Mouse (Mus musculus) E14TG2a.4 (cell line): ENCODE results near the gene Azin2.
A peak's percentile ranks its signal among the peaks of the same experiment; 100 is the strongest.

Experiments used
- H3K27me3 ChIP-seq: 2 replicates; pipeline ENCODE4 v1.6.1; 2014; ENCODE audit warnings: low read length, control low read depth; ENCODE audit not compliant: insufficient read depth
- H3K36me3 ChIP-seq: 2 replicates; pipeline ENCODE4 v1.6.1; 2014; ENCODE audit warnings: low read length, control low read depth; ENCODE audit not compliant: insufficient read depth
- H3K4me1 ChIP-seq: replicated peaks from 2 replicates; pipeline ENCODE4 v1.6.1; 2014; ENCODE audit warnings: low read depth, low read length, control low read depth
- H3K4me3 ChIP-seq: replicated peaks from 2 replicates; pipeline ENCODE4 v1.5.1; 2014; ENCODE audit warnings: mild to moderate bottlenecking, low read length
- H3K9me3 ChIP-seq: 2 replicates; pipeline ENCODE4 v1.6.1; 2014; ENCODE audit warnings: low read length, control low read depth
- CTCF ChIP-seq: conservative IDR thresholded peaks from 2 replicates; pipeline ENCODE4 v1.5.1; 2014; ENCODE audit warnings: low read length
- NANOG ChIP-seq: IDR thresholded peaks from 2 replicates; pipeline ENCODE4 v1.6.1; 2014; ENCODE audit warnings: borderline replicate concordance, low read length, mixed read lengths
- POU5F1 ChIP-seq: IDR thresholded peaks from 2 replicates; pipeline ENCODE4 v1.6.1; 2014; ENCODE audit warnings: low read length, borderline replicate concordance

The Azin2 gene

DNA sequence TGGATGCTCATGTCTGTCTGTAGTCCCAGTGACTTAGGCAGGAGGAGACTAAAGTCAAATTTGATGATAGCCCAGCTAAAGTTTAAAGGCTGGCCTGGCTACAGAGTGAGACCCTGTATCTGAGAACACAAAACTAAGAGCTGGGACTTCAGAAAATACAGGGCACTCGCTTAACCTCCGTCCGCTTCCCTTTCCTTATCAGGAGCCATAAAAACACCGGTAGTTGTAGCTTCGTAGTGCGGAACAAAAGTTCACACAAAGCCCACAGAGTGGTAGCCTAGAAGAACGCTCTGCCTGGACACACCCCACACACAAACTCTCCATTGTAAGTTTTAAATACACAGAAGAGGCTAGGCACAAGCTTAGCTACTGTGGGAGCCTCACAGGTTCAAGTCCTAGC, 33.0 kb upstream of the Azin2 start:
- Histone ChIP-seq H3K9me3 (no peaks in the 10 kb centered on the region), H3K27me3 (no peaks in the 10 kb centered on the region), H3K4me3 (peak overlapping the region; percentile 96; the same call in 1 of the 2 replicates), H3K36me3 (peaks cover 54% of the 10 kb centered on the region), H3K4me1 (peaks cover 70% of the 10 kb centered on the region)
- TF ChIP-seq NANOG (no peak), POU5F1 (no peak), CTCF (no peak)

- peaks cover 38% of the 10 kb centered on the region for H3K36me3 ChIP-seq
- no peaks in the 10 kb centered on the region for H3K27me3 ChIP-seq
- H3K4me1 ChIP-seq: peaks cover 85% of the 10 kb centered on the region
- H3K4me3 ChIP-seq: peak overlapping the region; percentile 96
- H3K9me3 ChIP-seq: no peaks in the 10 kb centered on the region
- TF ChIP-seq CTCF (no peak), NANOG (no peak), POU5F1 (no peak)
Measured at GRCm38 (mm10) chr4:128993675-128994074, 31.4 kb upstream of the Azin2 start.

GRCm38 (mm10) chr4:128993025-128993662, 30.9 kb upstream of the Azin2 start:
- TF ChIP-seq POU5F1: no peak
- no peak for TF ChIP-seq CTCF
- no peak for TF ChIP-seq NANOG
- no peaks in the 10 kb centered on the region for H3K9me3 ChIP-seq
- H3K36me3 ChIP-seq: peaks cover 36% of the 10 kb centered on the region
- H3K4me1 ChIP-seq: peaks cover 86% of the 10 kb centered on the region
- H3K27me3 ChIP-seq: no peaks in the 10 kb centered on the region
- H3K4me3 ChIP-seq: peak overlapping the region; percentile 96

DNA sequence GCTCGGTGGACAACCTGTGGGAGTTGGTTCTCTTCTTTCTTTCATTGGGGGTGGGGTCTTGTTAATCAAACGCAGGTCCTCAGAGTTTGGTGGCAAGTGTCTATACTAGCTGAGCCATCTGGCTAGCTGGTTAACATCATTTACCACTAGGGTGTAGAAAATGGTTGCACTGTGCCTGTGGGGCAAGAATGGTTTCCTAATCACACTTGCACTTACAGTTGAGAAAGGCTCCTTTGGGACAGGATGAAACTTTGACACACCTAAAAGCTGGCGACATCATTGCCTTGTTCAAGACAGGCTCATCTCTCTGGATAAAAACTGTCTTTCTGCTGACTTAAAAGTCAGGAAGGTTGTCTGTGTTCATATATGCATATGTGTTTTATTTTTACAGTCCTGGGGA, 29.9 kb upstream of the Azin2 start:
- Histone ChIP-seq H3K4me3 (no peak overlapping the region), H3K4me1 (peaks cover 89% of the 10 kb centered on the region)
- no peak for TF ChIP-seq POU5F1
- no peak for TF ChIP-seq CTCF
- no peak for TF ChIP-seq NANOG

DNA sequence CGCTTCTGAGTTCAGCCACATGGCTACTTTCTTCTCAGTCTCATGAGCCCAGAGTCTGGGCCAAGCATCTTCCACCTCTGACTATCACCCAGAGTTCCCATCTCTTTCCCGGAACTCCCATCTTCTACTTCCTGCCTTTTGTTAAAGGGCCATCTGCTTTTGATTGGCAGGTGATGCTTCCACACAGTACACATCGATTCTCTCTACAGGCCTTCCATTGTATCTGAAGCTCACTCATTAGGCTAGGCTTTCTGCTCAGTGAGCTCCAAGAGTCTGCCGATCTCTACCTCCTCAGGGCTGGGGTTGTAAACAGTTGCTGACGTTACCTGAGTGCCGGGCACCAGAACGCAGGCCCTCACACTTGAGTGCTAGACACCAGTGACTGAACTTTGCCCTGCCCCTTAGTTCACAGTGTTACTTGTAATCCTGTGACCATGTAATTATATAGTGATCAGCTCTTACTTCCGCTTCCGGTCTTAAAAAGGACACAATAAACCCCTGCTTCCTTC, 29.3 kb upstream of the Azin2 start, which contains the start of gene Ak2:
Gene Ak2, plus strand, starts transcription at position 459 of the 509 bp plus-strand sequence.
- H3K4me1 ChIP-seq: peaks cover 89% of the 10 kb centered on the region
- H3K36me3 ChIP-seq: peaks cover 20% of the 10 kb centered on the region
- TF ChIP-seq NANOG (peak; percentile 93), POU5F1 (no peak)
- no peaks in the 10 kb centered on the region for H3K27me3 ChIP-seq
- H3K4me3 ChIP-seq: peak within 1 kb of the TSS; percentile 51
- no peaks in the 10 kb centered on the region for H3K9me3 ChIP-seq

More for the DNA sequence above, 29.9 kb upstream of the Azin2 start:
- H3K36me3 ChIP-seq: peaks cover 26% of the 10 kb centered on the region
- no peaks in the 10 kb centered on the region for H3K27me3 ChIP-seq
- no peaks in the 10 kb centered on the region for H3K9me3 ChIP-seq

- H3K4me1 ChIP-seq: peaks cover 74% of the 10 kb centered on the region
- no peaks in the 10 kb centered on the region for H3K9me3 ChIP-seq
- no peak for TF ChIP-seq CTCF
- no peaks in the 10 kb centered on the region for H3K27me3 ChIP-seq
- H3K36me3 ChIP-seq: peaks cover 4% of the 10 kb centered on the region
- peak overlapping the region; percentile 45; the same call in 1 of the 2 replicates for H3K4me3 ChIP-seq
Measured at GRCm38 (mm10) chr4:128989678-128990077, 27.4 kb upstream of the Azin2 start.

- Histone ChIP-seq H3K27me3 (no peaks in the 10 kb centered on the region), H3K36me3 (no peaks in the 10 kb centered on the region), H3K9me3 (no peaks in the 10 kb centered on the region), H3K4me3 (peak overlapping the region; percentile 27; the same call in 1 of the 2 replicates), H3K4me1 (peaks cover 74% of the 10 kb centered on the region)
- no peak for TF ChIP-seq CTCF
- no peak for TF ChIP-seq POU5F1
- TF ChIP-seq NANOG: no peak
Measured at GRCm38 (mm10) chr4:128988911-128989310, 26.7 kb upstream of the Azin2 start.

DNA sequence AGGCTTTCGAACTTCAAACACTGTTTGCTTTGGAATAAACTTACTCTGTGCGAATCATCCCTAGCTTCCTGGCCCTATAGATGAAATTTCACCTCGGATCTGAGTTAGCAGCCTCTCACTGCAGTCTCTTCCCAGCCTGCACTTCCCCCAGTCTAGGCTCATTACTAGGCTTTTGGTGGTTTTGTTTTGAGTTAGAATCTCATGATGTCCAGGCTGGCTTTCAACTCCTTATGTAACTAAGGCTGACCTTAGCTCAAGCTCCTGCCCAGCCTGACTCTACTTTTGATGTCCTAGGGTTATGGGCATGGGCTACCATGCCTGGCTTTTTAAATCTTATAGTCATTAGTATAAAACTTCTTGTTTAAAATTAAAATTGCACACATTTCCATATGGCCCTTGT, 22.4 kb upstream of the Azin2 start:
- no peak for TF ChIP-seq CTCF
- TF ChIP-seq NANOG: no peak
- no peak for TF ChIP-seq POU5F1
- H3K4me3 ChIP-seq: no peak overlapping the region
- H3K36me3 ChIP-seq: no peaks in the 10 kb centered on the region
- no peaks in the 10 kb centered on the region for H3K27me3 ChIP-seq
- H3K9me3 ChIP-seq: no peaks in the 10 kb centered on the region
- peaks cover 76% of the 10 kb centered on the region for H3K4me1 ChIP-seq

GRCm38 (mm10) chr4:128983656-128984055, 21.4 kb upstream of the Azin2 start:
- TF ChIP-seq CTCF (no peak), POU5F1 (no peak), NANOG (no peak)
- no peak overlapping the region for H3K4me3 ChIP-seq
- H3K27me3 ChIP-seq: no peaks in the 10 kb centered on the region
- peaks cover 71% of the 10 kb centered on the region for H3K4me1 ChIP-seq
- H3K9me3 ChIP-seq: no peaks in the 10 kb centered on the region
- no peaks in the 10 kb centered on the region for H3K36me3 ChIP-seq
